Mouse (Mus musculus) neural tube, embryonic 11.5 days (tissue): ENCODE measurements around the gene Phrf1. TPM values are rescaled to one million over a fixed set of nuclear protein-coding genes. Genes with fewer than 3 reads are reported as not detected.
A peak's percentile ranks its signal among the peaks of the same experiment; 100 is the strongest.

Source experiments
- ATAC-seq: fragments of 200-750 bp; cut with Nextera tagmentation; 2 replicates; pipeline ENCODE4 v1.8.0; 2017; ENCODE audit warnings: moderate number of reproducible peaks, mild to moderate bottlenecking, moderate TSS enrichment, moderate library complexity; ENCODE audit not compliant: insufficient read depth, low FRiP score, low TSS enrichment
- DNase-seq: peaks from one replicate; pipeline ENCODE4 v3.0.0-alpha.2; 2015; ENCODE audit warnings: low spot score
- H3K27ac ChIP-seq: fragments of 300-500 bp; sonication (generic); 2 replicates; pipeline ENCODE4 v1.5.1; 2014; ENCODE audit warnings: low read depth, mild to moderate bottlenecking, low read length
- H3K27me3 ChIP-seq: fragments of 300-500 bp; sonication (generic); 2 replicates; pipeline ENCODE4 v1.6.1; 2014; ENCODE audit warnings: mild to moderate bottlenecking, low read length, mixed read lengths; ENCODE audit not compliant: control insufficient read depth, insufficient read depth
- H3K36me3 ChIP-seq: fragments of 300-500 bp; sonication (generic); 2 replicates; pipeline ENCODE4 v1.6.1; 2014; ENCODE audit warnings: mild to moderate bottlenecking, low read length, moderate library complexity, mixed read lengths; ENCODE audit not compliant: control insufficient read depth, insufficient read depth
- H3K4me1 ChIP-seq: fragments of 300-500 bp; sonication (generic); 2 replicates; pipeline ENCODE4 v1.6.1; 2014; ENCODE audit warnings: low read length, mixed read lengths; ENCODE audit not compliant: control insufficient read depth, insufficient read depth
- H3K4me2 ChIP-seq: fragments of 300-500 bp; sonication (generic); 2 replicates; pipeline ENCODE4 v1.6.1; 2014; ENCODE audit warnings: low read depth, mild to moderate bottlenecking, moderate library complexity
- H3K4me3 ChIP-seq: fragments of 300-500 bp; sonication (generic); 2 replicates; pipeline ENCODE4 v1.5.1; 2014; ENCODE audit warnings: low read depth, low read length
- H3K9ac ChIP-seq: fragments of 300-500 bp; sonication (generic); 2 replicates; pipeline ENCODE4 v1.6.1; 2014; ENCODE audit warnings: mild to moderate bottlenecking, low read length
- H3K9me3 ChIP-seq: fragments of 300-500 bp; sonication (generic); 2 replicates; pipeline ENCODE4 v1.6.1; 2016; ENCODE audit warnings: low read length; ENCODE audit not compliant: control insufficient read depth
- WGBS: fragments of 180-500 bp; shearing (Covaris S2); extraction: QIAGEN DNeasy Blood & Tissue Kit; methylation state at CpG from one replicate; pipeline ENCODE4 v1.1.7; 2014; 5-methylcytosine and 5-hydroxymethylcytosine counted together
- polyA plus RNA-seq: library from polyadenylated mRNA; unstranded; fragments of >200 nt; fragmentation: Nextera tagmentation; extraction: Ambion mirVana; gene quantifications from 2 replicates; pipeline ENCODE4 v1.2.1, GENCODE M21; 2014

The Phrf1 gene
- polyA plus RNA-seq, 1 experiment from 2014 or later: 93.3 TPM

GRCm38 (mm10) chr7:141206182-141206937 is 22.2 kb upstream of the Phrf1 start:
- Histone ChIP-seq H3K4me2 (no peak overlapping the region), H3K27me3 (no peaks in the 10 kb centered on the region), H3K9ac (no peak overlapping the region), H3K4me1 (no peaks in the 10 kb centered on the region), H3K4me3 (no peak overlapping the region), H3K9me3 (no peaks in the 10 kb centered on the region), H3K36me3 (no peaks in the 10 kb centered on the region), H3K27ac (no peak overlapping the region)
- DNase-seq (no peak), ATAC-seq (no peak)
- 91% methylated on average over 18 of the region's 18 CpGs for whole genome bisulfite sequencing

GRCm38 (mm10) chr7:141209526-141209925 is 19.1 kb upstream of the Phrf1 start:
- no peaks in the 10 kb centered on the region for H3K9me3 ChIP-seq
- no peaks in the 10 kb centered on the region for H3K27me3 ChIP-seq
- H3K4me1 ChIP-seq: no peaks in the 10 kb centered on the region
- 64% methylated on average over 3 of the region's 3 CpGs for WGBS
- no peak overlapping the region for H3K9ac ChIP-seq
- ATAC-seq: no peak
- no peak for DNase-seq
- no peak overlapping the region for H3K4me2 ChIP-seq
- no peak overlapping the region for H3K27ac ChIP-seq
- no peak overlapping the region for H3K4me3 ChIP-seq
- H3K36me3 ChIP-seq: no peaks in the 10 kb centered on the region

GRCm38 (mm10) chr7:141210137-141210536 is 18.4 kb upstream of the Phrf1 start:
- Histone ChIP-seq H3K9me3 (no peaks in the 10 kb centered on the region), H3K27ac (no peak overlapping the region), H3K27me3 (no peaks in the 10 kb centered on the region), H3K4me3 (no peak overlapping the region), H3K9ac (no peak overlapping the region), H3K4me1 (no peaks in the 10 kb centered on the region; the same call in 1 of the 2 replicates), H3K4me2 (no peak overlapping the region), H3K36me3 (no peaks in the 10 kb centered on the region)
- no peak for ATAC-seq
- 88% methylated on average over 12 of the region's 12 CpGs for WGBS
- DNase-seq: no peak

- ATAC-seq (no peak), DNase-seq (no peak)
- Histone ChIP-seq H3K4me3 (no peak overlapping the region), H3K4me2 (no peak overlapping the region), H3K27me3 (no peaks in the 10 kb centered on the region), H3K27ac (0 out of 2 replicates have a peak overlapping the region, but pooled peaks have one; percentile 8), H3K9ac (no peak overlapping the region), H3K4me1 (no peaks in the 10 kb centered on the region; the same call in 1 of the 2 replicates), H3K9me3 (no peaks in the 10 kb centered on the region), H3K36me3 (no peaks in the 10 kb centered on the region)
- WGBS: 88% methylated on average over 14 of the region's 14 CpGs
Observed at GRCm38 (mm10) chr7:141210606-141211131, 17.9 kb upstream of the Phrf1 start.

- no peaks in the 10 kb centered on the region for H3K27me3 ChIP-seq
- DNase-seq: no peak
- no peaks in the 10 kb centered on the region for H3K36me3 ChIP-seq
- WGBS: 75% methylated on average over 3 of the region's 3 CpGs
- no peaks in the 10 kb centered on the region for H3K9me3 ChIP-seq
- ATAC-seq: no peak
- H3K27ac ChIP-seq: no peak overlapping the region
- H3K4me3 ChIP-seq: no peak overlapping the region
- H3K9ac ChIP-seq: no peak overlapping the region
- no peak overlapping the region for H3K4me2 ChIP-seq
- H3K4me1 ChIP-seq: peaks cover 11% of the 10 kb centered on the region
Observed at GRCm38 (mm10) chr7:141213133-141213532, 15.5 kb upstream of the Phrf1 start.

- Histone ChIP-seq H3K9ac (peak within 1 kb of the TSS; percentile 75), H3K4me3 (peak within 1 kb of the TSS; percentile 70), H3K4me1 (peaks cover 11% of the 10 kb centered on the region), H3K4me2 (peak within 1 kb of the TSS; percentile 80), H3K27me3 (no peaks in the 10 kb centered on the region), H3K27ac (peak within 1 kb of the TSS; percentile 95), H3K36me3 (no peaks in the 10 kb centered on the region; the same call in 1 of the 2 replicates), H3K9me3 (no peaks in the 10 kb centered on the region)
- no peak for DNase-seq
- ATAC-seq: no peak
- 93% methylated on average over 11 of the region's 11 CpGs for WGBS
Observed at GRCm38 (mm10) chr7:141213605-141214235, 14.9 kb upstream of the Phrf1 start, which contains the start of gene Lmntd2. TSS of gene Lmntd2 (minus strand) at chr7:141214080.

GRCm38 (mm10) chr7:141214310-141214709 is 14.3 kb upstream of the Phrf1 start:
- ATAC-seq: no peak
- Histone ChIP-seq H3K36me3 (no peaks in the 10 kb centered on the region; the same call in 1 of the 2 replicates), H3K4me2 (peak overlapping the region; percentile 80), H3K9ac (no peak overlapping the region), H3K27me3 (no peaks in the 10 kb centered on the region), H3K9me3 (no peaks in the 10 kb centered on the region), H3K4me1 (peaks cover 11% of the 10 kb centered on the region), H3K27ac (peak overlapping the region; percentile 95; the same call in 1 of the 2 replicates), H3K4me3 (no peak overlapping the region)
- DNase-seq: no peak
- 78% methylated on average over 3 of the region's 3 CpGs for WGBS

DNA sequence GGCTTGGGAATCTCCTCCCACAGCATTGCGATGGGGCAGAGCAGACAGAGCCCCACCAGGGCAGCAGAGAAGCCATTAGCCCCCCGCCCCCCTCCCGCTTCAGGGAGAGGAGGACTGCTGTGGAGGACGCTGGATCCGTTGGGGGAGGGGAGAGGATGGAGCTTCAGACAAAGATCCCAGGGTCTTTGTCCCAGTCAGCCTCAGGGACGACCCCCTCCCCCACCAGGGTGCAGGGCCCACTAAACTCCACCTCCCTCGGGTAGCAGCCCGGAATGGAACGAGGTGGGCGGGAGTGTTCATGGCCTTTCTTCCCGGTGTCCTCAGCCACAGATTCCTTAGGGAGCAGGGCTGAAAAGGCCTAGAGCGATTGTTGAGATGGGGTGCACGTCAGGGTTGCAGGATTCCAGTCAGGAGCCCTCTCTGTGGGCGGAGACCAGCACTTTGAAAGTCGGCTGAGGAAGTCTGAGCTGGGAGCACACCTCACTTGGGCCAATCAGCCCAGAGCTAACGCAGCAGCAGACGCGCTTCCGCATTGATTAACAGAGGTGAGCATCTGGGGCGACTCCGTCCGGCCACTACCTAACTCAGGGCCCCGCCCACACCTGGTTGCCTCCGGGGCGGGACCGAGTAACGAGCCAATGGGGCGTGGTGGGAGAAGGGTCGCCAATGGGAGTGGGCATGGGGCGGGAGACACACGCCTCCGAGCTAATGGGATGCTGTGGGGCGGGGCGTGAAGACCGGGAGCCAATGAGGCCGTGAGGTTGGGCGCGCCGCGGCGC is 13.3 kb upstream of the Phrf1 start, which contains the start of gene Rassf7:
Gene Rassf7, plus strand, starts transcription at position 760 of the 779 bp plus-strand sequence.
- peak; percentile 96 for DNase-seq
- Histone ChIP-seq H3K9me3 (no peaks in the 10 kb centered on the region), H3K36me3 (no peaks in the 10 kb centered on the region; the same call in 1 of the 2 replicates), H3K4me2 (peak within 1 kb of the TSS; percentile 80), H3K9ac (peak within 1 kb of the TSS; percentile 75), H3K4me1 (peaks cover 11% of the 10 kb centered on the region), H3K27me3 (no peaks in the 10 kb centered on the region), H3K4me3 (peak within 1 kb of the TSS; percentile 70), H3K27ac (peak within 1 kb of the TSS; percentile 95)
- peak; percentile 96 for ATAC-seq
- whole genome bisulfite sequencing: under 1% methylated on average over 40 of the region's 41 CpGs
